Mouse (Mus musculus) heart, adult 8-10 months (tissue): Measurements from ENCODE around the gene Tnpo3. TPM values are rescaled to one million over a fixed set of nuclear protein-coding genes. Genes with fewer than 3 reads are reported as not detected.

Experiments used
- DNase-seq: peaks from one replicate; pipeline ENCODE4 v3.0.0; 2022; ENCODE audit warnings: low spot score
- total RNA-seq, 4 experiments: library from RNA; stranded (reverse); gene quantifications; 2 replicates each; pipeline ENCODE4 v1.2.4; 2022

Tnpo3 gene
- 10 to 100 TPM; 42.9 to 50.8 (median 46.4) TPM for total RNA-seq

DNA sequence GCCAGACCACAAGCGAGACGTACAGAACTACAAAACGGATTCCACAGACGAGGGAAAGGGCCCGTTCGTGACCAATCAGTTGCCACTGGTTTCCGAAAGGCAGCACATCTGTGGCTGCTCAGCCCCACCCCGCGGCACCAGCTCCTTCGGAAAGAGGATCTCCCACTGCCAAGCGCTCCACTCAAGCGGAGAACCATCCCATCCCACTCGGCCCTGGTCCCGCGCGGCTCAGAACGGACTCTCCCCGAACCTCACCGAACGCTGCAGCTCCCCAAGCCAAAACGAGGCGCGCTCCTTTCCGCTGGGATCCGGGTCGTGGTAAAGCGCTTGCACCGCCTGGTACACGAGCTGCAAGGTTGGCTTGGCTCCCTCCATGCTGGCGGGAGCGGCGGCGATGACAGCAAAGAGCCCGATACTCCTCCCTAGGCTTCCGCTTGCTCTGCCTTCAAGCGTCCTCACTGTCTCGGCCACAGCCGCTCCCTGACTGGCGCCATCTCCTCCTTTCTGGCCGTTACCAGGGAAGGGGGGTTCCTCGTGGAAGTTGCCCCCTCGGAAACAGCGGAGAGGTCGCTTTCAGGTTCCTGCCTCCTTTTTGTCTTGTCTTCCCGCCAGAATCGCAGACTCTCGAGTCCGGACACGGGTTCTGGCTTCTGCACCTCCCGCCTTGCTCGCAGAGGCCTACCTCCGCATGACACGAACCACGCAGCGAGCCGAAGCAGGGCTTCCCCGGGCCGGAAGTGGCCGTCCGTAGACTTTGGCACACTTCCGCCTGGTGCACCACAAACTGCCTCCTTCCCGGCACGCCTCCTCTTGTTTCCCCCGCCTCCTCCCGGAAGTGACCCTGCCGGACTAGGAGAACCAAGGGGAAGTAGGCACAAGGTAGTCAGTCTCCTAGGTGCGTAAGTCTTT is at the start of gene Tnpo3:
TSS of gene Tnpo3 (minus strand) at position 777 of the 909 bp plus-strand sequence.
- DNase-seq: peak; percentile 93

DNA sequence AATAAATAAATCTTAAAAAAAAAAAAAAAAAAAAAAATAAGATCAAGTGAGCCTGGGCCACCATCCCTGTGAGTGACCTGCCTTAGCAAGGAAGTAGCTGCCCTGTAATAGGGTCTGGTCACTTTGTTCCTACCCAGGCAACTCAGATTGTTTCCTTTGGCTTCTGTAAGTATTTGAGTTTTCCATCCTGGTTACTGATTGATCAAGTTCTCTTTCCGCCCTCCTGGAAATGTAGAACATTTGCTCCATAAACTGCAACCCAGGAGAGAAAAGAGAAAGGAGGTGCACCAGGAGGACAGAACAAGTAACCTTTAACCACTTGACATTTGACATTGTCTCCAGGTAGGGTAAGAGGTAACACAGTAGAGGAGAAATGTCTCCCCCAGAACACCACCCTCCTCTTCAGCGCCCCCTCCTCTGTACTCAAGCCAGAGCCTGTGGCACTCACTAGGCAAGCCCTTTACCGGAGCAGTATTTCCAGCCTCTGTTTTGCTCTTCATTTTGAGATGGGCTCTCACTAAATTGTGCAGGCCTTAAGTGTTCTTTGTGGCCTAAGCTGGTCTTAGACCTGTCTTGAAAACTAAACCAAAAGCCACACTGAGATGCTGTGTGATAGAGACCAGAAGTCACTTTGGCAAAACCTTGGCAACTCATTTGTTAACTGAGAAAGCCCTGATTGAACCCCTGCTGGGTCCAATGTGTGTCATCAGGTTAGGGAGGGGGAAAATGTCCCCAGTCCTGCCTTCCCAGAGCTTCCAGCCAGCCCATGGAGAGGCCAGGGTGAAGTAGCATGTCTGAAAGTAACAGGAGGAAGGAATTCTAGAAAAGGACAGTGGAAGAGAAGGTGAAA is 49.2 kb upstream of the Tnpo3 start:
- DNase-seq: no peak

DNA sequence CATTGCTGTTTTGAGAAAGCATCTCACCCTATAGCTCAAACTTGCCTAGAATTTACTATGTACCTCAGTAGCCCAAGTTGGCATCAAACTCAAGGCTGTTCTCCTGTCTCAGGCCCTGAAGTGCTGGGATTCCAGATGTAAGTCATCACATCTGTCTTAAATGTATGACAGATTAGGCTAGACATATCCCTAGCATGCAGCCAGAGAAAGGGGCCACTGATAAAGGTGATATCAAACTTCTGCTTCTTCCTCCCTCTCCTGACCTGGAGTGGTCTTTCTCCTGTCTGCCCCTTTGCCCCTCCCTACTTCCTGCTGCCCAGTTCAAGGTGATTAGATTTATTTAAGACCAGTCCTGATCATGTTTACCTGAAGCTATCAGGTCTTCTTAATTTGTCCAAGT is 43.6 kb upstream of the Tnpo3 start:
- no peak for DNase-seq

DNA sequence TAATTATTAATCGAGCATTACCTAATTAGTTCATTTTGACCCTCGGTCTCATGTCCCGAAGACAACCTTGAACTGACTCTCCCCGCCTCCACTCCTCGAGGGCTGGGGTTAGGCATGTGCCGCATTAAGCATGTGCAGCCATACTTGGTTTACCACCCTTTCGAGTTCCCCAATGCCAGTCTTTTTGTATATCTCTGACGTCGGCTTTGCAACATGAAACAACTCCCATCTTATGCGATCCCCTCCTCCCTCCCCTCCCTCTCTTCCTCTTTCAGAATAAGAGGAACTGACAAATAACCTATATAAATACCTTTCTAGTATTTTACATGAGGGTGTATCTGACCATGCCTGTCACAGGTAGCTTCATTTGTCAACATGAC is 40.5 kb upstream of the Tnpo3 start:
- no peak for DNase-seq

DNA sequence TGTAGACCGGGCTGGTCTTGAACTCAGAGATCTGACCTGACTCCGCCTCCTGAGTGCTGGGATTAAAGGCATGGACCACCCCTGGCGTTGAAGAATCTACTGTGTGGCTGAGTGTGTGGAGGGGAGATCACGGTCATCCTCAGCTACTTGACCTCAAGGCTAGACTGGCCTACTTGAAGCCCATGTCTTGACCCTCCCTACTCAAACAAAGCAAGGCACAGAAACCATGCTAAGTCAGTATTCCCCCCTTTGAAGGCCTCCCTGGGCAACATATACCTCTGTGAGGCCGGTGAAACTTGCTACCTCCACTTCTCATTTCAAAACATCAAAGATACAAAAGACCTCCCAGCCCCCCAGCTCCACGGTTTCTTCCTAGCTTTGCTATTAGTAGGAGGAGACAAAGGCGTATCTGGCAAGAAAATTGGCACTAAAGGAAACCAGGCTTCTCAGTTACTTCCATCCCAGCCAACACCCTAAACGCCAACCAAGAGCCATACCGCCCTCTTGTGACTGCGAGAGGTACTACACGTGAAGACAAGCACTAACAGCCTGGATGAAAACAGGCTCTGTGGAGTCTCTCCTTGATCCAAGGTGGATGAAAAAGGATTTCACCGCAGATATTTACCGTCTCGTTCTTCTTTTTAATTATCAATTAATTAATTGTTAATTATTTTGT is 39.9 kb upstream of the Tnpo3 start:
- DNase-seq: peak; percentile 85

DNA sequence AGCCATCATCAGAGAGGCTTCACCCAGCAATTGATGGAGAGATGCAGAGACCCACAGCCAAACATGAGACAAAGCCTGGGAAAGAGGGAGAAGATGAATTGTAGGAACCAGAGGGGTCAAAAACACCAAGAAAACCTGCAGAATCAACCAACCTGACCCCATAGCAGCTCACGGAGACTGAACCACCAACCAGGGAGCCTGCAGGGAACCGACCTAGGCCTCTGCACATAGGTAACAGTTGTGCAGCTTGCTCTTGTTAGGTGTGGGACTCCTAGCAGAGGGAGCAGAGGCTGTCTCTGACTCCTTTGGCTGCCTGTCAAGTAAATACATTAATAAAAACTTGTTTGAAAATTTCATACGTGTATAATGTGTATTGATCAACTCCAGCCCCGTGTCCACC is 32.1 kb upstream of the Tnpo3 start:
- DNase-seq: no peak

DNA sequence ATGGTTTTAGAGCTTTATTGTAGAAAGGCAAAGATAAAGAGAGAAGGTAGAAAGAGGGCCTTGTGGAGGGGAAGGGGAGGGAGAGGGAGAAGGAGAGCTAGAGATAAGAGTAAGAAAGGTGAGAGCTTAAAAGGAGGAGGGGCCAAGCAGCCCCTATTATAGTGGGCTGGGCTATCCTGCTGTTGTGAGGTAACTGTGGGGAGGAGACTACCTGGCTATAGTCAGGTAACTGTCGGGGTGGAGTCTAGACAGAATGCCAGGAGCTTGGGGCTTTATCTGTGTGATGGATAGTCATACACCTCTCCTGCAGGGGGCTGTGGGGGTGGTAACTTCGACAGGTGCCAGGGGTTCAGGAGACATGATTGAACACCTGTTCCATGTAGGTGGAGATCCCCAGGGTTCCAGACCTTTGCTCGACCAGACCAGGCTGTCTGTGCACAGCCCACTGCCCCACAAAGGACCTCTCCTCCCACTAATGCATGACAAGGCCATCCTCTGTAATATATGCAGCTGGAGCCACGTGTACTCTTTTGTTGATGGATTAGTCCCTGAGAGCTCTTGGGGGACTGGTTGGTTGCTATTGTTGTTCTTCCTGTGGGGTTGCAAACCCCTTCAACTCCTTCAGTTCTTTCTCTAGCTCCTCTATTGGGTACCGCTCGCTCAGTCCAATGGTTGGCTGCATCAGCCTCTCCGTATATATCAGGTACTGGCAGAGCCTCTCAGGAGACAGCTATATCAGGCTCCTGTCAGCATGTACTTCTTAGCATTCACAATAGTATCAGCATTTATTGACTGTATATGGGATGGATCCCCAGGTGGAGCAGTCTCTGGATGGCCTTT is 30.1 kb upstream of the Tnpo3 start:
- no peak for DNase-seq

DNA sequence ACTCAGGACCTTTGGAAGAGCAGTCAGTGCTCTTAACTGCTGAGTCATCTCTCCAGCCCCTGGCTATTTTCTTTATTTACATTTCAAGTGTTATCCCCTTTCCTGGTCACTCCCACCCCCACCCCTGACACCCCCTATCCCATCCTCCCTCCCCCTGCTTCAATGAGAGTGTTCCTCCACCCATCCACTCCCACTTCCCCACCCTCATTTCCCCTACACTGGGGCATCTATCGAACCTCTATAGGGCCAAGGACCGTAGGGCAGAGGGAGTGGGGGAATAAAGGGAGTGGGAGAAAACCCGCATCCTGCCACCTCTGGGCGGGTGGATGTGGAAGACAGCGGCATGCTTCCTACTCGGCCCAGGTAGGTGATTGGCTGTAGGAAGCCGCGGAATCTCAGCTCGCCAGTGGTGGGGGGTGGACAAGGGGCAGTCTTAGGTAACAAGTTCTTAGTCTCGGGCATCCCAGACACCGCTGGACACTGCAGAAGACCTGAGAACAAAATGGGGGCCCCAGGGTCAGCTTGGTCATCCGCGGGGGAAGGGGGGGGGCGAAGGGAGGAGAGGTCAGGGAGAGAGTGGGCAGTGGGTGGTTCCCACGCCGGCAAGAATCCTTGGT is 29.3 kb upstream of the Tnpo3 start:
- DNase-seq: no peak

DNA sequence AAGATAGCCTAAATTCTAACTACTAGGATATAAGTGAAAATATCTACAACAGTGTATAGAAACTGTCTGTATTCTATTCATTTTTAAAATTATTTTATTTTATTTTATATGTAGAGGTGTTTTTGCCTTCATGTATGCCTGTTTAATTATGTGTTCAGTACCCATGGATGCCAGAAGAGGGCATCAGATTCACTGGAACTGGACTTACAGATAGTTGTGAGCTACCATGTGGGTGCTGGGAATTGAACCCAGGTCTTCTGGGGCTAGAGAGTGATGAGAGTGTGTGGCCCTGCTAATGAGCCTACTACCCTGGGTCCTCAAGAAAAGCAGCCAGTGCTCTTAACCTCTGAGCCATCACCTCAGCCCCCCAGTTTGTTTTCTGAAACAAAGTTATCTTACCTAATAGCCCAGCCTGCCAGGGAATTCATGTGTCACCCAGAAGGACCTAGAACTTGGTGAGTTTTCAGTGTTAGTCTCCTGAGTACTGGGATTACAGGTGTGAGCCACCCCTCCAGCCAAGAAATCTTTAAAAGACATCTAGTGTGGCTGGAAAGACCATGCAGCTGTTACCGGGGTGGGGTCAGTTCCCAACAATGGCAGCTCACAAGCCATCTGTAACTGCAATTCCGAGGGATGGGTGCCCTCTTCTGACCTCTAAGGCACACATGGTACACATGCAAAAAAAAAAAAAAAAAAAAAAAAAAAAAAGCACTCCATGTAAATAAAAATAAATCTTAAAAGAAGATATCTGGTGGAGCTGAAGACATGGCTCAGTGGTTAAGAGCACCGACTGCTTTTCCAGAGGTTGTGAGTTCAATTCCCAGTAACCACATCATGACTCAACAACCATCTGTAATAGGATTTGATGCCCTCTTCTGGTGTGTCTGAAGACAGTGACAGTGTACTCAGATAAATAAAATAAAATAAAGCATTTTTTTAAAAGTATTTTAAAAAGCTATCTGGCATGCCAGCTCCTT is 28.0 kb upstream of the Tnpo3 start:
- no peak for DNase-seq

DNA sequence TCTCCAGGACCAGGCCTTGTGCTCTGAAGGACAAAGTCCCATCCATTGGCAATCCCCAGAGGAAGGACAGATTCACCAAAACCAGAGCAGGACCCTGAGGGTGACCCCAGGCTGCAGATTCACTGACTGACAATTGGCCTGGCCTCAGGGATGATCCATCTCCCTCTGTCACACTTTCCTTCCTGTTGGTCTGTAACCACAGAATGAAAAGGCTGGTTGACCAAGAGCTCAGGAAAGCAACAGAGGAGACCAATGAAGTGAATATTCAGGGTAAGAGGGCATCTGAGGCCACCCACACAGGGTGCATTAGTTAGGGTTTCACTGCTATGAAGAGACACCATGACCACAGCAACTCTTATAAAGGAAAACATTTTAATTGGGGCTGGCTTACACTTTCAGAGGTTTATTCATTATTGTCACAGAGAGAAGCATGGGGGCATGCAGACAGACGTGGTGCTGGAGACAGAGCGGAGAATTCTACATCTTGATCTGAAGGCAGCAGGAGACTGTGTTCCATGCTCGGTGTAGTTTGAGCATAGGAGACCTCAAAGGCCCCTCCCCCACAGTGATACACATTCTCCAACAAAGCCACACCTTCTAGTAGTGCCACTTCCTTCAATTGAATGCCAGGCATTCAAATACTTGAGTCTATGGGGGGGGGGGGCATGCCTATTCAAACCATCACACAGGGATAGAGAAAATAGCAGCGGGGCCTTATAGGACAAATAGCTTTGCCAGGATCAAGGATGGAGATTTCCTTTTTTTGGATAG is 26.8 kb upstream of the Tnpo3 start:
- no peak for DNase-seq

DNA sequence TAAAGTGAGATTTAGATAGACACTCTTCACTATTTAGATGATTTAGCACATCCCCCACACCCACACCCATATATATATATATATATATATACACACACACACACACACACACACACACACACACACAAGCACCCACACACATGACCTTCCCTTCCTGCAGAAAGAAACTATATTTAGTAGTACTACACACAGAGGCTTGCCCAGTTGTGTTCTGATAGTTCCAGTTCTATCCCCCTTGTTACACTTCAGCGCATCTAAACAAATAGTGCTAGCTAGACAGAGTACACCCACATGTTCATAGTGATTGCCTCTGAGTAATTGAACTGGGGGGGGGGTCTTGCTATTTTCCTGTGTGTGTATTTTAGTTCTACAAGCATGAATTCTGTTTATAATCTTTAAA is 24.9 kb upstream of the Tnpo3 start:
- DNase-seq: no peak

DNA sequence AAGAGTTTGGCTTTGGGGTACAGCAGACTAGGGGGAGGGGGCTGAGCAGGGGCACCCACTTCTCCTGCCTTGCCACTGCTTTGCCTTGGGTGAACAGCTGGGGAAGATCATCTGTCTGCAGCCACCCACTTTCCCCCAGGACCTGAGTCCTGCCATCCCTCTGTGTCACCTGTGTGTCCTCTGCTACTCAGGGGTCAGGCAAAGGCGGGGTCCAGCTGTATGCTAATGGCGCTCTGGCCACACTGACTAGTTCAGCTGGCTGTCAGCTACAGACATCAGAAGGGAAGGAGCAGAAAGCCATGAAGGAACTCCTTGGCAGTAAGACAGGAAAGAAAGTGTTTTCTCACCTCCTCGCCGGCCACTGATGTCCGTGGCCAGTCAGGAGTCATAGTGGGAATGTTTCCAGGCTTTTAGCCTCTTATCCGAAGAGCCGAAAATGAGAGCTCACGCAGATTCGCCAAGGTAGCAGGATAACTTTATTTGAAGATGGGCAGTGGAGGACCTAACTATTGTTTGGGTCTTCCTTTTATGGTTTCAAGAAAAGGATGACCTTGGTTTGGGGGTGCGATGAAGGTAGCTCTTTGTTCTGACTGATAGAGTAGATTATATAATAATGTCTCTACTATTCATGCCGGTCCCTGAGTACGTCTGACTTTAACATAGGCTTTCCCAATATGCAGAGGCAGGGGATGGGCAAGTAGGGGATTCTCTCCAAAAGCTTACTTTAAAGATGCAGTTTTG is 23.0 kb upstream of the Tnpo3 start:
- DNase-seq: no peak

DNA sequence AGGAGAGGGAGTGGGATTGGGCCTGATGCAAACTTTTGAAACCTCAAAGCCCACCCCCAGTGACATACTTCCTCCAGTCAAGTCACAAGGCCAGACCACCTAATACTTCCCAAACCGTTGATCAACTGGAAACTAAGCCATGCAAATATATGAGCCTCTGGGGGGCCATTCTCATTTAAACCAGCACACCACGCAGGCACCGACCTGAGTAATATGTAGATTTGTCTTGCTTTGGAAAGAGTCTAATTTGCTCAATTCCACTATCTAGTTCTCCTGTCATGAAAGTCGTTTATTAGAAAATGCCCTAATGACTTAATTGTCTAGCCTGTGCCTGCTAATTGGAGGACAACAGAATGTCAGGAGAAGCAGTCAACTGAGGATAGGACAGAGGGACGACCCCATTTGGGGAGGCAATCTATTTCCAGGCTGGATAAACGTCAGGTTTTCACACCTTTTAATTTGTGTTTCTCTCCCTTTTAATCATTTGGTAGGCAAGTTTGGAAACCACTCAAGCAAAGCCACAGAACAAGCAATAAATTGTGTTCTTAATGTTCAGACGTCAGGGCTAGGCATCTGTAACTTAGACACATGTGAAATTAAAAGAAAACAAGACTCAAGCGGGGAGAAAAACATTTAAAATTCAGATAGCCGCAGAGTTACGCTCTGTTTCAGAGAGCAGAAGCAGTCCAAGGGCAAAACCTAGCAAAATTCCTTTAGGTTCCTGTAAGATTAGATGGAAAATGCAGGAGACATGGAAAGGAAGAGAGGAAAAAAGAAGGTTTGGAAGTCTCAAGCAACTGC is 22.3 kb upstream of the Tnpo3 start:
- DNase-seq: no peak

DNA sequence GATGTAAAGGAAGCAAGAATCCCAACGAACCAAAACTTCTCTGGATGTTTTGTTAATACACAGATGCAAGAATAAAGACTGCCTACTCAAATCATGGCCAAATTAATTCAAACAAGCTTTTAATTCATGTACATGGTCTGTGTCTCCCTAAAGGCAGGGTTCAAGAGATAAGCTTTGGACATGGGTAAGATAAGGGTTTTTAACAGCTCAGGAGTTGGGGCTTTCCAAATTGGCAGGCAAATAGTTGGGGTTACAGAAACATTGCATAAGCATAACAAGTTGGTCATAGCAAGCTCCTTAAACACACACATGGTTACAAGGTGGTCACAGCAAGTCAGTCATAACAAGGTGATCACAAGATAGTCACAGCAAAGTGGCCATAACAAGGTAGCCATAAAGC is 20.5 kb upstream of the Tnpo3 start:
- DNase-seq: no peak

DNA sequence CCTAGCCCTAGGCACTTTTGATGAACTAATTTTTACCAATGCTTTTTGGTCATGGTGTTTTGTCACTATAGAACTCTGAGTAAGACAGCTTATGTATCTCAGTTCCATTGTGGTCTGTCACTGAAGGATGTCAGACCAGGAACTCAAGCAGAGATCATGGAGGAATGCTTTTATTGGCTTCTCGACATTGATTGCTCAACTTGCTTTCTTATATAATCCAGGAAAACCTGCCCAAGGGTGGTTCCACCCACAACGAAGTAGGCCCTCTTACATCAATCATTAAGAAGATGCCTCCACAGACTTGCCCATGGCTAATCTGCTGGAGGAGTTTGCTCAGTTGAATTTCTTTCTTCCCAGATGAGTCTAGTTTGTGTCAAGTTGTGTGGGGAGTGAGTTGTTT is 18.1 kb upstream of the Tnpo3 start:
- DNase-seq: no peak

DNA sequence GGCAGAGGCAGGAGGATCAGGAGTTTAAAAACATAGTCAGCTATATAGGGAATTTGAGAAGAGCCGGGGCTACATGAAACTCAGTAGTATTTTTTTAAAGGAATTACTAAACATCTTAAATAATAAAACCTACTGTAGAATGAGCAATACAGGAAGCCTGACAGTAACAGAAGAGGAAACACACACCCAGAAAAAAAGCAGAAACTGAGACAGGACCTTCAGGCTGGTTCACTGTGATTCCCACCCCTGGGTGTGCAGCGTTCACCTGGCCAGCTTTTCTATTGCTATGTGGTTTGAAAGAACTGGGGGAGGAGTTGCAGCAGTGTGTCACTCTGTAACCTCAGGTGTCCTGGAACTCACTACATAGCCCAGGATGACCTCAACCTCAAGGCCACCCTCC is 14.2 kb upstream of the Tnpo3 start:
- DNase-seq: no peak

DNA sequence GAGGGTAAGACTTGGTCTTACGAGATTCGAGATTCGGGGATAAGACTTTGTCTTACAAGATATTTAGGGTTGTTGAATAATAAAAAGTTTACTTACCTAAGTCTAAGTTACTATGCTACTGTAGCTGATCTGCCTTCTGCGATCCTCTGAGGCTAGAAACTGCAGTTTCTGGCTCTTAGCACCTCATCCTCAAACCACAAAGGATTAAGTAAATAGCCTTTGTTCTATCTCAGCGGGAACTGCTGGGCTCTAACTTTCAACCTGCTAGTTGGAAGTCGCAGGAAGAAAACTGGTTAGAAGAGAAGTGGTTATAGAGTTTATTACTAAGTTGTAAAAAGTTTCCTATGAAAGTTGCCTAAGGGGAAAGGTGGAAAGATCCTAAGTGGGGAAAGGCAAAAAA is 12.6 kb upstream of the Tnpo3 start:
- DNase-seq: no peak
